Mouse (Mus musculus): ENCODE data around the gene Med13l.

DNA sequence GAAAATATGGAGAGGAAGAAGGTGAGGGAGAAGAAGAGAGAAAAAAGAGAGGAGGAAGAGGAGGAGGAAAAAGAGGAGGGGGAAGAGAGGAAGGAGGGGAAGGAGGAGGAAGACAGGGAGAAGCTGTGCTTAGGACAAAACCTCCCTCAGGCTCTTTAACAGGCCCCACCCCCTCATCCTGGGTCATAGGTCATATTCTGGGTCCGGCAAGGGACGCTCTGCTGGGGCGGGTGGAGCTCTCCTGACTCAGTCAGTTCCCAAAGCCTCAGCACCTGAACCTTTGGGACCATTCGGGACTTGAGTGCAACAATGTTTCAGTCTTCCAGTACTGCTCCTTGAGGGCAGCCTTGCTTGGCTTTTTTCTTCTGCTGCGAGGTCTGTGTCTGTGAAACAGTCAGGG lies 241.1 kb downstream of the Med13l start:
- TF ChIP-seq CTCF (IDR thresholded peaks at IDR 0.05; ENCODE audit: low read depth, low read length) = no peak
- no peak for TF ChIP-seq POLR2A (IDR thresholded peaks at IDR 0.05; ENCODE audit: extremely low read depth, insufficient read depth, low read length)

All from liver, adult 2 months (tissue).